Mouse (Mus musculus) megakaryocyte, embryonic 14.5 days (primary cell): ENCODE measurements around the gene Isg20l2.

Source experiments
- FLI1 ChIP-seq: IDR thresholded peaks from 2 replicates; pipeline ENCODE4 v1.6.1; 2012; ENCODE audit warnings: low read length, inconsistent platforms, mixed read lengths
- GATA1 ChIP-seq: IDR thresholded peaks from 3 replicates; pipeline ENCODE4 v1.6.1; 2012; ENCODE audit warnings: mixed read lengths, low read length, inconsistent platforms, borderline replicate concordance

DNA sequence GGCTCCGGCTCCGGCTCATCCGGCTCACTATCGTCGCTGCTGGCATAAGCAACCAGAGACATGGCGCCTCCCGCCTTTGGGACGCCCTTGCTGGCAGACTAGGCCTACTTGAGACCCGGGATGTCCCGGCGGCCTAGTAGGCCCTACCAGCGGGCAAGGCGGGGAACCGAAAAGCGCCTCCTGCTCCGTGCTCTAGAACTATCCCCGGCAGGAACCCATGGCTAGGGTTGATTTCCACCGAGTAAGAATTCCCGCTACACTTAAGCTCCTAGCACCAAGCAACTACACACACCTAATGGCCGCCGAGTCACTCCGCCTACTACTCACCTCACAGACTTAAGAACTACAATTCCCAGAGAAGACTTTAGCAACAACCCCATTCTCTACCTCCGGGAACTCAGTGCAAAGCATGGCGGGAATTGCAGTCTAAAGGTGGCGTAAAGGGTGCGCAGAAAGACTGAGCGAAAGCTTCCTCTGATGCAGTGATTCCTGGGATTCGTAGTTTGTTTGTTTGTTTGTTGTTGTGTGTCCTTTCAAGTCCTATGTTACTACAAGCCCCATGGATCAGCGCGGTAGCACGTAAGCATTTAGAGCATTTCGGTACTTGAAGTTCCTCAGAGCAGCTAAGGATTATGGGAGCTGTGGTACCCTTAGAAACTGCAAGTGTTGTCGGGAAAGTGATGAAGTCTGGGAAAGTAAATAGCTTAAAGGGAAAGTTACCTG, 44.7 kb upstream of the Isg20l2 start, which contains the start of gene Prcc:
- TF ChIP-seq FLI1 (no peak), GATA1 (no peak)
